Mouse (Mus musculus) stomach, embryonic 16.5 days (tissue): ENCODE results near the gene Drd1. TPM values are rescaled to one million over a fixed set of nuclear protein-coding genes. Genes with fewer than 3 reads are reported as not detected.

ENCODE experiments used
- ATAC-seq: fragments of 200-750 bp; cut with Nextera tagmentation; 2 replicates; pipeline ENCODE4 v1.8.0; 2017; ENCODE audit warnings: moderate number of reproducible peaks, moderate TSS enrichment; ENCODE audit not compliant: insufficient read depth, low FRiP score
- H3K27ac ChIP-seq: fragments of 300-500 bp; sonication (generic); 2 replicates; pipeline ENCODE4 v1.5.1; 2014; ENCODE audit warnings: low read length
- H3K27me3 ChIP-seq: fragments of 300-500 bp; sonication (generic); 2 replicates; pipeline ENCODE4 v1.6.1; 2014; ENCODE audit warnings: low read length, control low read depth, mixed read lengths; ENCODE audit not compliant: control insufficient read depth, insufficient read depth
- H3K36me3 ChIP-seq: fragments of 300-500 bp; sonication (generic); 2 replicates; pipeline ENCODE4 v1.6.1; 2014; ENCODE audit warnings: low read length; ENCODE audit not compliant: control insufficient read depth, insufficient read depth
- H3K4me1 ChIP-seq: fragments of 300-500 bp; sonication (generic); 2 replicates; pipeline ENCODE4 v1.6.1; 2014; ENCODE audit warnings: low read length, control low read depth, mixed read lengths; ENCODE audit not compliant: control insufficient read depth, insufficient read depth
- H3K4me2 ChIP-seq: fragments of 300-500 bp; sonication (generic); 2 replicates; pipeline ENCODE4 v1.6.1; 2014; ENCODE audit warnings: low read depth, low read length, mixed read lengths
- H3K4me3 ChIP-seq: fragments of 300-500 bp; sonication (generic); replicated peaks from 2 replicates; pipeline ENCODE4 v1.5.1; 2014; ENCODE audit warnings: mild to moderate bottlenecking, low read length
- H3K9ac ChIP-seq: fragments of 300-500 bp; sonication (generic); 2 replicates; pipeline ENCODE4 v1.6.1; 2014; ENCODE audit warnings: low read length
- H3K9me3 ChIP-seq: fragments of 300-500 bp; sonication (generic); replicated peaks from 2 replicates; pipeline ENCODE4 v1.6.1; 2016; ENCODE audit warnings: low read length, control low read depth; ENCODE audit not compliant: control insufficient read depth
- WGBS: fragments of 180-500 bp; shearing (Covaris S2); extraction: QIAGEN DNeasy Blood & Tissue Kit; methylation state at CpG from one replicate; pipeline ENCODE4 v1.1.7; 2014; 5-methylcytosine and 5-hydroxymethylcytosine counted together
- polyA plus RNA-seq: library from polyadenylated mRNA; unstranded; fragments of >200 nt; fragmentation: Nextera tagmentation; extraction: Ambion mirVana; gene quantifications from 2 replicates; pipeline ENCODE4 v1.2.1, GENCODE M21; 2015

Gene Drd1
- polyA plus RNA-seq, 1 experiment from 2014 or later: 0.49 TPM

DNA sequence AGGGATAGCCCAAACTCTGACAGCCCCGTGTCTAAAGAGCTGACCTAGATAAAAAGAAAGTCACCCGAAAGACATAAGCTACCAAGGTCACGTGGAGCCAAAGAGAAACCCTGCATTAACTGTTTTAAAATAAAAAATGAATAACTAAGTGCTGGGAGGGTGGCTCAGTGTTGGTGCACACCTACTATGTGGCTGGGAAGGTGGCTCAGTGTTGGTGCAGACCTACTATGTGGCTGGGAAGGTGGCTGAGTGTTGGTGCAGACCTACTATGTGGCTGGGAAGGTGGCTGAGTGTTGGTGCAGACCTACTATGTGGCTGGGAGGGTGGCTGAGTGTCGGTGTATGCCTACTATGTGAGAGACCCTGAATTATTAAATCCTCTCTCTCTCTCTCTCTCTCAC is 21.9 kb downstream of the Drd1 start:
- Histone ChIP-seq H3K27ac (no peak overlapping the region), H3K9me3 (no peaks in the 10 kb centered on the region), H3K4me3 (no peak overlapping the region), H3K4me1 (no peaks in the 10 kb centered on the region), H3K9ac (no peak overlapping the region), H3K27me3 (no peaks in the 10 kb centered on the region), H3K4me2 (no peak overlapping the region), H3K36me3 (no peaks in the 10 kb centered on the region)
- no peak for ATAC-seq
- 74% methylated on average over 4 of the region's 4 CpGs for WGBS

- H3K27ac ChIP-seq: no peak overlapping the region
- H3K36me3 ChIP-seq: no peaks in the 10 kb centered on the region
- no peak overlapping the region for H3K4me3 ChIP-seq
- H3K9me3 ChIP-seq: no peaks in the 10 kb centered on the region
- H3K4me1 ChIP-seq: no peaks in the 10 kb centered on the region
- no peaks in the 10 kb centered on the region for H3K27me3 ChIP-seq
- no peak overlapping the region for H3K9ac ChIP-seq
- no peak overlapping the region for H3K4me2 ChIP-seq
- ATAC-seq: no peak
- whole genome bisulfite sequencing: 83% methylated on average over 7 of the region's 7 CpGs
Measured at GRCm38 (mm10) chr13:54027079-54027478, 28.4 kb downstream of the Drd1 start.

- no peaks in the 10 kb centered on the region for H3K27me3 ChIP-seq
- no peak for ATAC-seq
Measured at GRCm38 (mm10) chr13:54023311-54023710, 32.2 kb downstream of the Drd1 start.

GRCm38 (mm10) chr13:54008716-54009115 is 46.8 kb downstream of the Drd1 start:
- Histone ChIP-seq H3K27me3 (no peaks in the 10 kb centered on the region), H3K4me3 (no peak overlapping the region), H3K4me1 (no peaks in the 10 kb centered on the region), H3K36me3 (no peaks in the 10 kb centered on the region), H3K27ac (no peak overlapping the region), H3K9me3 (no peaks in the 10 kb centered on the region), H3K9ac (no peak overlapping the region), H3K4me2 (no peak overlapping the region)
- ATAC-seq: no peak
- 95% methylated on average over 4 of the region's 4 CpGs for WGBS

More at GRCm38 (mm10) chr13:54023311-54023710, 32.2 kb downstream of the Drd1 start:
- no peak overlapping the region for H3K4me3 ChIP-seq
- 63% methylated on average over 5 of the region's 5 CpGs for WGBS
- H3K36me3 ChIP-seq: no peaks in the 10 kb centered on the region
- no peak overlapping the region for H3K4me2 ChIP-seq
- no peak overlapping the region for H3K9ac ChIP-seq
- H3K4me1 ChIP-seq: no peaks in the 10 kb centered on the region
- no peaks in the 10 kb centered on the region for H3K9me3 ChIP-seq
- H3K27ac ChIP-seq: no peak overlapping the region

Other genes with a start within 250 kb of the Drd1 start
- 57.4 and 64.0 TPM in 2 replicates for gene Sfxn1, start 16.2 kb upstream of the Drd1 start, polyA plus RNA-seq
- 0.28 and 0.64 TPM in 2 replicates for gene Hrh2, start 136.4 kb upstream of the Drd1 start, polyA plus RNA-seq